Mouse (Mus musculus): ENCODE results near the gene Itgal. TPM values are rescaled to one million over a fixed set of nuclear protein-coding genes. Genes with fewer than 3 reads are reported as not detected.

The Itgal gene
- polyA plus RNA-seq, 1 experiment from 2014 or later: 0.44 TPM

- Histone ChIP-seq H3K27me3 (ENCODE audit: control insufficient read depth, insufficient read depth, low read length) (no peaks in the 10 kb centered on the region), H3K9me3 (ENCODE audit: control insufficient read depth, low read length) (no peaks in the 10 kb centered on the region), H3K4me2 (ENCODE audit: low read depth, severe bottlenecking) (no peak overlapping the region), H3K27ac (replicated peaks; ENCODE audit: low read depth, low read length) (no peak overlapping the region), H3K9ac (ENCODE audit: low read length) (no peak overlapping the region), H3K36me3 (ENCODE audit: control insufficient read depth, insufficient read depth, low read length) (no peaks in the 10 kb centered on the region), H3K4me3 (ENCODE audit: low read depth, low read length) (no peak overlapping the region), H3K4me1 (ENCODE audit: control insufficient read depth, insufficient read depth, low read length) (no peaks in the 10 kb centered on the region)
- WGBS: 66% methylated on average over 12 of the region's 12 CpGs
- ATAC-seq (ENCODE audit: insufficient number of reproducible peaks, low FRiP score, low TSS enrichment, low read depth): no peak
- DNase-seq (ENCODE audit: low spot score): no peak
Observed at GRCm38 (mm10) chr7:127309951-127310350, 13.9 kb downstream of the Itgal start.

- ATAC-seq (ENCODE audit: insufficient number of reproducible peaks, low FRiP score, low TSS enrichment, low read depth): no peak
- H3K27me3 ChIP-seq (ENCODE audit: control insufficient read depth, insufficient read depth, low read length): no peaks in the 10 kb centered on the region
- 49% methylated on average over 8 of the region's 8 CpGs for WGBS
- H3K4me3 ChIP-seq (ENCODE audit: low read depth, low read length): no peak overlapping the region
- H3K9me3 ChIP-seq (ENCODE audit: control insufficient read depth, low read length): no peaks in the 10 kb centered on the region
- H3K9ac ChIP-seq (ENCODE audit: low read length): no peak overlapping the region
- H3K36me3 ChIP-seq (ENCODE audit: control insufficient read depth, insufficient read depth, low read length): no peaks in the 10 kb centered on the region
- H3K4me2 ChIP-seq (ENCODE audit: low read depth, severe bottlenecking): no peak overlapping the region
- no peak for DNase-seq (ENCODE audit: low spot score)
- H3K4me1 ChIP-seq (ENCODE audit: control insufficient read depth, insufficient read depth, low read length): no peaks in the 10 kb centered on the region
- no peak overlapping the region for H3K27ac ChIP-seq (replicated peaks; ENCODE audit: low read depth, low read length)
Observed at GRCm38 (mm10) chr7:127313912-127314311, 17.9 kb downstream of the Itgal start.

GRCm38 (mm10) chr7:127321106-127321505, 25.0 kb downstream of the Itgal start:
- DNase-seq (ENCODE audit: low spot score) (no peak), ATAC-seq (ENCODE audit: insufficient number of reproducible peaks, low FRiP score, low TSS enrichment, low read depth) (no peak)
- WGBS: 70% methylated on average over 4 of the region's 4 CpGs
- no peak overlapping the region for H3K4me2 ChIP-seq (ENCODE audit: low read depth, severe bottlenecking)
- no peak overlapping the region for H3K9ac ChIP-seq (ENCODE audit: low read length)
- H3K4me3 ChIP-seq (ENCODE audit: low read depth, low read length): no peak overlapping the region
- no peaks in the 10 kb centered on the region for H3K4me1 ChIP-seq (ENCODE audit: control insufficient read depth, insufficient read depth, low read length)
- H3K9me3 ChIP-seq (ENCODE audit: control insufficient read depth, low read length): no peaks in the 10 kb centered on the region
- no peak overlapping the region for H3K27ac ChIP-seq (replicated peaks; ENCODE audit: low read depth, low read length)
- no peaks in the 10 kb centered on the region for H3K27me3 ChIP-seq (ENCODE audit: control insufficient read depth, insufficient read depth, low read length)
- no peaks in the 10 kb centered on the region for H3K36me3 ChIP-seq (ENCODE audit: control insufficient read depth, insufficient read depth, low read length)

GRCm38 (mm10) chr7:127322085-127322484, 26.0 kb downstream of the Itgal start:
- 42% methylated on average over 5 of the region's 5 CpGs for WGBS
- Histone ChIP-seq H3K4me1 (ENCODE audit: control insufficient read depth, insufficient read depth, low read length) (no peaks in the 10 kb centered on the region), H3K9me3 (ENCODE audit: control insufficient read depth, low read length) (no peaks in the 10 kb centered on the region), H3K36me3 (ENCODE audit: control insufficient read depth, insufficient read depth, low read length) (no peaks in the 10 kb centered on the region), H3K4me2 (ENCODE audit: low read depth, severe bottlenecking) (no peak overlapping the region), H3K27ac (replicated peaks; ENCODE audit: low read depth, low read length) (no peak overlapping the region), H3K9ac (ENCODE audit: low read length) (no peak overlapping the region), H3K4me3 (ENCODE audit: low read depth, low read length) (no peak overlapping the region), H3K27me3 (ENCODE audit: control insufficient read depth, insufficient read depth, low read length) (no peaks in the 10 kb centered on the region)
- ATAC-seq (ENCODE audit: insufficient number of reproducible peaks, low FRiP score, low TSS enrichment, low read depth) (no peak), DNase-seq (ENCODE audit: low spot score) (peak; percentile 43)

GRCm38 (mm10) chr7:127324944-127325343, 28.9 kb downstream of the Itgal start:
- Histone ChIP-seq H3K4me1 (ENCODE audit: control insufficient read depth, insufficient read depth, low read length) (no peaks in the 10 kb centered on the region), H3K27me3 (ENCODE audit: control insufficient read depth, insufficient read depth, low read length) (no peaks in the 10 kb centered on the region), H3K4me2 (ENCODE audit: low read depth, severe bottlenecking) (no peak overlapping the region), H3K27ac (replicated peaks; ENCODE audit: low read depth, low read length) (no peak overlapping the region), H3K9me3 (ENCODE audit: control insufficient read depth, low read length) (no peaks in the 10 kb centered on the region), H3K9ac (ENCODE audit: low read length) (no peak overlapping the region), H3K36me3 (ENCODE audit: control insufficient read depth, insufficient read depth, low read length) (no peaks in the 10 kb centered on the region), H3K4me3 (ENCODE audit: low read depth, low read length) (no peak overlapping the region)
- DNase-seq (ENCODE audit: low spot score) (no peak), ATAC-seq (ENCODE audit: insufficient number of reproducible peaks, low FRiP score, low TSS enrichment, low read depth) (no peak)
- 96% methylated on average over 7 of the region's 7 CpGs for WGBS

GRCm38 (mm10) chr7:127325550-127325949, 29.5 kb downstream of the Itgal start:
- no peak overlapping the region for H3K4me2 ChIP-seq (ENCODE audit: low read depth, severe bottlenecking)
- H3K9ac ChIP-seq (ENCODE audit: low read length): no peak overlapping the region; the same call in 1 of the 2 replicates
- no peaks in the 10 kb centered on the region for H3K9me3 ChIP-seq (ENCODE audit: control insufficient read depth, low read length)
- no peak overlapping the region for H3K4me3 ChIP-seq (ENCODE audit: low read depth, low read length)
- H3K27me3 ChIP-seq (ENCODE audit: control insufficient read depth, insufficient read depth, low read length): no peaks in the 10 kb centered on the region
- DNase-seq (ENCODE audit: low spot score): no peak
- no peak for ATAC-seq (ENCODE audit: insufficient number of reproducible peaks, low FRiP score, low TSS enrichment, low read depth)
- H3K4me1 ChIP-seq (ENCODE audit: control insufficient read depth, insufficient read depth, low read length): no peaks in the 10 kb centered on the region
- H3K36me3 ChIP-seq (ENCODE audit: control insufficient read depth, insufficient read depth, low read length): no peaks in the 10 kb centered on the region
- H3K27ac ChIP-seq (replicated peaks; ENCODE audit: low read depth, low read length): no peak overlapping the region
- WGBS: 89% methylated on average over 8 of the region's 8 CpGs

GRCm38 (mm10) chr7:127326685-127327084, 30.6 kb downstream of the Itgal start:
- WGBS: 42% methylated on average over 2 of the region's 2 CpGs
- Histone ChIP-seq H3K36me3 (ENCODE audit: control insufficient read depth, insufficient read depth, low read length) (no peaks in the 10 kb centered on the region), H3K4me1 (ENCODE audit: control insufficient read depth, insufficient read depth, low read length) (no peaks in the 10 kb centered on the region), H3K9ac (ENCODE audit: low read length) (no peak overlapping the region), H3K4me3 (ENCODE audit: low read depth, low read length) (no peak overlapping the region), H3K9me3 (ENCODE audit: control insufficient read depth, low read length) (no peaks in the 10 kb centered on the region), H3K4me2 (ENCODE audit: low read depth, severe bottlenecking) (no peak overlapping the region), H3K27me3 (ENCODE audit: control insufficient read depth, insufficient read depth, low read length) (no peaks in the 10 kb centered on the region), H3K27ac (replicated peaks; ENCODE audit: low read depth, low read length) (no peak overlapping the region)
- DNase-seq (ENCODE audit: low spot score) (no peak), ATAC-seq (ENCODE audit: insufficient number of reproducible peaks, low FRiP score, low TSS enrichment, low read depth) (no peak)

GRCm38 (mm10) chr7:127333240-127333639, 37.2 kb downstream of the Itgal start:
- no peak overlapping the region for H3K4me3 ChIP-seq (ENCODE audit: low read depth, low read length)
- H3K27ac ChIP-seq (replicated peaks; ENCODE audit: low read depth, low read length): no peak overlapping the region
- H3K9ac ChIP-seq (ENCODE audit: low read length): no peak overlapping the region
- DNase-seq (ENCODE audit: low spot score) (no peak), ATAC-seq (ENCODE audit: insufficient number of reproducible peaks, low FRiP score, low TSS enrichment, low read depth) (no peak)
- 84% methylated on average over 6 of the region's 6 CpGs for WGBS
- H3K4me1 ChIP-seq (ENCODE audit: control insufficient read depth, insufficient read depth, low read length): no peaks in the 10 kb centered on the region
- no peak overlapping the region for H3K4me2 ChIP-seq (ENCODE audit: low read depth, severe bottlenecking)
- no peaks in the 10 kb centered on the region for H3K36me3 ChIP-seq (ENCODE audit: control insufficient read depth, insufficient read depth, low read length)
- no peaks in the 10 kb centered on the region for H3K27me3 ChIP-seq (ENCODE audit: control insufficient read depth, insufficient read depth, low read length)
- no peaks in the 10 kb centered on the region for H3K9me3 ChIP-seq (ENCODE audit: control insufficient read depth, low read length)

- Histone ChIP-seq H3K4me3 (ENCODE audit: low read depth, low read length) (no peak overlapping the region), H3K27me3 (ENCODE audit: control insufficient read depth, insufficient read depth, low read length) (no peaks in the 10 kb centered on the region), H3K36me3 (ENCODE audit: control insufficient read depth, insufficient read depth, low read length) (no peaks in the 10 kb centered on the region), H3K4me2 (ENCODE audit: low read depth, severe bottlenecking) (no peak overlapping the region), H3K4me1 (ENCODE audit: control insufficient read depth, insufficient read depth, low read length) (no peaks in the 10 kb centered on the region), H3K9ac (ENCODE audit: low read length) (no peak overlapping the region), H3K9me3 (ENCODE audit: control insufficient read depth, low read length) (no peaks in the 10 kb centered on the region), H3K27ac (replicated peaks; ENCODE audit: low read depth, low read length) (no peak overlapping the region)
- DNase-seq (ENCODE audit: low spot score) (no peak), ATAC-seq (ENCODE audit: insufficient number of reproducible peaks, low FRiP score, low TSS enrichment, low read depth) (no peak)
- WGBS: 91% methylated on average over 4 of the region's 4 CpGs
Observed at GRCm38 (mm10) chr7:127335604-127336003, 39.5 kb downstream of the Itgal start.

All from limb, embryonic 11.5 days (tissue).